Mouse (Mus musculus) brain, embryonic 14.5 days (tissue): Measurements from ENCODE around the gene Hist4h4.

Source experiments
- CTCF ChIP-seq: fragments of 200-500 bp; IDR thresholded peaks from 2 replicates; pipeline ENCODE4 v1.5.1; 2012; ENCODE audit warnings: inconsistent platforms, mild to moderate bottlenecking, moderate library complexity, borderline replicate concordance; ENCODE audit not compliant: insufficient read depth, insufficient read length; ENCODE audit errors: extremely low read depth
- POLR2A ChIP-seq: fragments of 200-500 bp; IDR thresholded peaks from 2 replicates; pipeline ENCODE4 v1.6.1; 2012; ENCODE audit warnings: mild to moderate bottlenecking, inconsistent platforms, borderline replicate concordance; ENCODE audit not compliant: poor library complexity, insufficient read depth, insufficient read length, severe bottlenecking; ENCODE audit errors: extremely low read depth

GRCm38 (mm10) chr6:136782146-136782545 lies 22.1 kb downstream of the Hist4h4 start:
- TF ChIP-seq CTCF (no peak), POLR2A (no peak)
